Mouse (Mus musculus): ENCODE measurements at regions not wholly inside any gene's neighbourhood (a gene's known extent, or its start where the extent isn't known, plus 50 kb on each side); places are given as distances from the start of the nearest gene placed in this dataset.

DNA sequence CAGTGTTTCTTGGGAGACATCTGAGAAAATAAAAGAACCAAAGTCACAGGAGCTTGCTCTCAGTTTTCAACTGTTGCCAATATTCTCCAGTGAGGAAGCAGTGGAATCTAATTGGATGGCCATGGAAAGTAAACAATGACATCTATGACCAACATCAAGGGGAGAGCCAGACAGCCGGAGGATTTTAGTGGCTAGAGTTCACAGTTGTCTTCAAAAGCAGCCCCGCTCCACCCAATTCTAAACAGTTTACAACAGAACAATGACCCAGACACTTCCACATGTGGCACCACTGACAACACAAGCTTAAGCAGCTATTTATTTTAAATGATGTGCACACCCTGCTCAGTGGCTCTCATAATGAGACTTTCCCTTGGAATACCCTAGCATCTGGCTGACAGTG lies 317.5 kb upstream of the Isx start:
- Histone ChIP-seq H3K9me3 (ENCODE audit: control insufficient read depth, low read length) (no peaks in the 10 kb centered on the region), H3K27me3 (replicated peaks; ENCODE audit: control insufficient read depth, insufficient read depth, low read length) (no peaks in the 10 kb centered on the region), H3K4me3 (ENCODE audit: low read length) (no peak overlapping the region), H3K9ac (ENCODE audit: low read depth, low read length) (no peak overlapping the region), H3K4me1 (ENCODE audit: control insufficient read depth, insufficient read depth, low read depth, low read length) (no peaks in the 10 kb centered on the region), H3K4me2 (ENCODE audit: low read length) (no peak overlapping the region), H3K36me3 (ENCODE audit: control insufficient read depth, insufficient read depth, low read length) (no peaks in the 10 kb centered on the region), H3K27ac (ENCODE audit: low read depth, low read length) (no peak overlapping the region)
- no peak for ATAC-seq
- WGBS = 73% methylated on average over 2 of the region's 2 CpGs

DNA sequence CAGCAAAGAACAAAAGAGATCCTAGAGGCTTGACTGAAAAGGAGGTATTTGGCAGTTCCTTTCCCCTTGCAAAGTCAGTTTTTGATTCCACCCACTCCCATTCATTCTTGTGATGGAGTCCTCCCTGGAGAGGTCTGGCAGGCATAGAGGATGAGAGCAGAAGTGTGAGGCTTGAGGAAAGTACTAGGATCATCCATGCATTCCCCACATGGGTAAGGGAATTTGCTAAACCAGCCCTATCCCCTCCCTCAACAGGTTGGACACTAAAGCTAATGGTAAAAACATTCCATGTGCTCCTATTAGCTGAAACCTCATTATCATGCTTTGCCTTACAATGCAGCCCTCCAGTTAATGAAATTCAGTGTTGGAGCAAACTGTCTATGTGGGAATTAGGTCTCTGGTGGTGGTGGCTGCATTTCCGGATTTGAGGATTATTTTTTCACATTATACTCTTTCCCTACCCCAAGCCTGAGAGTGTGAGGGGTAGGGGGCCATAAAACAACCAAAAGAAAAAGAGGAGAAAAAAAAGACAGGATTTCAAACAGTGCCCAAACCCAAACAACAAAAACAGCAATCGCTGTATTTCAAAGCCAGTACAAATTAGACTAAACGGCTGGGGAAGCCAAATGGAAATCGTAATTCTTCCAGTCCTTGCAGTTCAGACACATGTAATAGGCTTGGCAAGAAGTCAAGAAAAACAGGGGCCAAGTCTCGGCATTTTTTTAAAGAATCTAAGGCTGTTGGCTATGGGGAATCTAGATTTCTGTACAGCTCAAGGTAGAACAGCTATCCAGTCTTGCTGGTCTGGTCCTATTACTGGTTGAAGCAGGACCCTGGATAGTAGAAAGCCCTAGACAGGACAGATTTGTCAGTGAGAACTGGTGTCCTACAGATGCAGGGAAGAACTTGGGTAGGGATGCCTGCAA lies 315.2 kb upstream of the Isx start:
- 34% methylated on average over 5 of the region's 5 CpGs for WGBS
- peak; percentile 51 for ATAC-seq
- Histone ChIP-seq H3K9me3 (ENCODE audit: control insufficient read depth, low read length) (no peaks in the 10 kb centered on the region), H3K27ac (ENCODE audit: low read depth, low read length) (no peak overlapping the region), H3K9ac (ENCODE audit: low read depth, low read length) (no peak overlapping the region), H3K27me3 (replicated peaks; ENCODE audit: control insufficient read depth, insufficient read depth, low read length) (no peaks in the 10 kb centered on the region), H3K4me1 (ENCODE audit: control insufficient read depth, insufficient read depth, low read depth, low read length) (no peaks in the 10 kb centered on the region), H3K4me2 (ENCODE audit: low read length) (no peak overlapping the region), H3K4me3 (ENCODE audit: low read length) (no peak overlapping the region), H3K36me3 (ENCODE audit: control insufficient read depth, insufficient read depth, low read length) (no peaks in the 10 kb centered on the region)

DNA sequence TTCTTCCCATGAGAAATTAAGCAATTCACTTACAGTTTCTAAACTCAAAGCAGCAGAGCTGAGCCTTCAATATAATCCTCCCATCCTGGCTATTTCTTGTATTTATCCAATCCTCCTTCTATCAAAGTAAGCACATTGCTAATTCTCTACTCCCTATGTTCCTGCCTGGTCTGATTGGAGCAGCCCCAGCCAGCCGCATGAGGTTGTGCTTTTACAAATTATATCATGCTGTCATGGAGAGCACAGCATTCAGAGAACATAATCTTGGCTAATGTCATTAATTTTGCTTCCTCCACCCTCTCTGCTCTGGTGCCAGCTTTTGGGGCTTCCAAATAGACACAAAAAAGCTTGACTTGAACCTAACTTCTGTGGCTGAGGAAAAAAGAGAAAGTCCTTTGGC lies 311.9 kb upstream of the Isx start:
- ATAC-seq = peak; percentile 64; the same call in 1 of the 2 replicates
- Histone ChIP-seq H3K27me3 (replicated peaks; ENCODE audit: control insufficient read depth, insufficient read depth, low read length) (no peaks in the 10 kb centered on the region), H3K36me3 (ENCODE audit: control insufficient read depth, insufficient read depth, low read length) (no peaks in the 10 kb centered on the region), H3K4me1 (ENCODE audit: control insufficient read depth, insufficient read depth, low read depth, low read length) (no peaks in the 10 kb centered on the region), H3K4me3 (ENCODE audit: low read length) (no peak overlapping the region), H3K27ac (ENCODE audit: low read depth, low read length) (no peak overlapping the region), H3K9ac (ENCODE audit: low read depth, low read length) (no peak overlapping the region), H3K9me3 (ENCODE audit: control insufficient read depth, low read length) (no peaks in the 10 kb centered on the region), H3K4me2 (ENCODE audit: low read length) (no peak overlapping the region)
- WGBS = 43% methylated on average over 1 of the region's 1 CpGs

All from hindbrain, embryonic 16.5 days (tissue).